Mouse (Mus musculus): Measurements from ENCODE around the gene Adk. TPM values are rescaled to one million over a fixed set of nuclear protein-coding genes. Genes with fewer than 3 reads are reported as not detected.

Adk gene
- total and polyA plus RNA-seq, 3 experiments = 69.0 to 479 (median 102) TPM

GRCm38 (mm10) chr14:21440526-21440925, 388.2 kb downstream of the Adk start:
- no peaks in the 10 kb centered on the region for H3K9me3 ChIP-seq (replicated peaks; ENCODE audit: insufficient read depth, low read length)
- H3K4me3 ChIP-seq (ENCODE audit: control insufficient read depth in 1 of 2, insufficient read depth in 1 of 2, low read depth in 2 of 2, low read length in 2 of 2) = no peak overlapping the region
- TF ChIP-seq MAX (IDR thresholded peaks at IDR 0.05; ENCODE audit: low read length) (no peak), MAZ (IDR thresholded peaks at IDR 0.05; ENCODE audit: low read depth, low read length) (no peak), POLR2AphosphoS2 (IDR thresholded peaks at IDR 0.05; ENCODE audit: low read length) (no peak), HCFC1 (IDR thresholded peaks at IDR 0.05; ENCODE audit: low read depth, low read length) (no peak), POLR2A (IDR thresholded peaks at IDR 0.05; ENCODE audit: control insufficient read depth in 1 of 2, insufficient read depth in 1 of 2, low read depth in 1 of 2, low read length in 2 of 2, poor library complexity in 1 of 2) (no peak), JUND (IDR thresholded peaks at IDR 0.05; ENCODE audit: low read depth, low read length) (no peak), CTCF (IDR thresholded peaks at IDR 0.05 in 2 of 3, conservative IDR thresholded peaks at IDR 0.05 in 1 of 3; ENCODE audit: control insufficient read depth in 1 of 3, insufficient read depth in 1 of 3, low read depth in 2 of 3, low read length in 3 of 3, poor library complexity in 1 of 3, severe bottlenecking in 1 of 3) (no peak), EP300 (IDR thresholded peaks at IDR 0.05; ENCODE audit: low read depth in 1 of 2, low read length in 2 of 2) (no peak), BHLHE40 (IDR thresholded peaks at IDR 0.05; ENCODE audit: borderline replicate concordance, low read depth, low read length) (no peak), SIN3A (IDR thresholded peaks at IDR 0.05; ENCODE audit: low read length) (no peak), NRF1 (IDR thresholded peaks at IDR 0.05; ENCODE audit: insufficient read depth, low read depth, low read length, poor library complexity, severe bottlenecking) (no peak), MYB (IDR thresholded peaks at IDR 0.05; ENCODE audit: low read depth, low read length) (no peak), GATA1 (IDR thresholded peaks at IDR 0.05; ENCODE audit: low read depth, low read length) (no peak), E2F4 (IDR thresholded peaks at IDR 0.05; ENCODE audit: borderline replicate concordance, low read depth, low read length) (no peak), USF2 (IDR thresholded peaks at IDR 0.05; ENCODE audit: borderline replicate concordance in 1 of 2, insufficient read depth in 1 of 2, low read depth in 1 of 2, low read length in 2 of 2) (no peak), MXI1 (IDR thresholded peaks at IDR 0.05; ENCODE audit: low read depth, low read length) (no peak), TAL1 (IDR thresholded peaks at IDR 0.05; ENCODE audit: low read length) (no peak), SMC3 (IDR thresholded peaks at IDR 0.05; ENCODE audit: low read depth, low read length) (no peak), ZKSCAN1 (IDR thresholded peaks at IDR 0.05; ENCODE audit: low read depth, low read length) (no peak)
- DNase-seq (ENCODE audit: low read depth, low spot score) = no peak
- H3K4me1 ChIP-seq (ENCODE audit: control insufficient read depth in 1 of 2, insufficient read depth in 2 of 2, low read length in 2 of 2) = no peaks in the 10 kb centered on the region
- no peaks in the 10 kb centered on the region for H3K27me3 ChIP-seq (ENCODE audit: control insufficient read depth in 1 of 2, insufficient read depth in 2 of 2, low read length in 2 of 2)
- no peak overlapping the region for H3K27ac ChIP-seq (ENCODE audit: control insufficient read depth, low read depth, low read length)
- no peak overlapping the region for H3K9ac ChIP-seq (ENCODE audit: control insufficient read depth, low read depth, low read length, poor library complexity, severe bottlenecking)
- H3K79me2 ChIP-seq (ENCODE audit: control insufficient read depth, insufficient read depth, low read length, poor library complexity) = no peaks in the 10 kb centered on the region
- no peaks in the 10 kb centered on the region for H3K36me3 ChIP-seq (ENCODE audit: control insufficient read depth in 1 of 2, insufficient read depth in 2 of 2, low read length in 2 of 2)

- no peaks in the 10 kb centered on the region for H3K4me1 ChIP-seq (ENCODE audit: control insufficient read depth in 1 of 2, insufficient read depth in 2 of 2, low read length in 2 of 2)
- H3K27me3 ChIP-seq (ENCODE audit: control insufficient read depth in 1 of 2, insufficient read depth in 2 of 2, low read length in 2 of 2) = no peaks in the 10 kb centered on the region
- H3K9ac ChIP-seq (ENCODE audit: control insufficient read depth, low read depth, low read length, poor library complexity, severe bottlenecking) = no peak overlapping the region
- DNase-seq (ENCODE audit: low read depth, low spot score) = no peak
- no peaks in the 10 kb centered on the region for H3K79me2 ChIP-seq (ENCODE audit: control insufficient read depth, insufficient read depth, low read length, poor library complexity)
- no peak for TF ChIP-seq BHLHE40 (IDR thresholded peaks at IDR 0.05; ENCODE audit: borderline replicate concordance, low read depth, low read length)
- TF ChIP-seq UBTF (IDR thresholded peaks at IDR 0.05; ENCODE audit: borderline replicate concordance, insufficient read depth, low read depth, low read length) = no peak
- no peak for TF ChIP-seq CHD2 (IDR thresholded peaks at IDR 0.05; ENCODE audit: low read length)
- no peak for TF ChIP-seq CTCF (IDR thresholded peaks at IDR 0.05 in 2 of 3, conservative IDR thresholded peaks at IDR 0.05 in 1 of 3; ENCODE audit: control insufficient read depth in 1 of 3, insufficient read depth in 1 of 3, low read depth in 2 of 3, low read length in 3 of 3, poor library complexity in 1 of 3, severe bottlenecking in 1 of 3)
- no peaks in the 10 kb centered on the region for H3K36me3 ChIP-seq (ENCODE audit: control insufficient read depth in 1 of 2, insufficient read depth in 2 of 2, low read length in 2 of 2)
- H3K9me3 ChIP-seq (replicated peaks; ENCODE audit: insufficient read depth, low read length) = no peaks in the 10 kb centered on the region
- no peak overlapping the region for H3K4me3 ChIP-seq (ENCODE audit: control insufficient read depth in 1 of 2, insufficient read depth in 1 of 2, low read depth in 2 of 2, low read length in 2 of 2)
- no peak overlapping the region for H3K27ac ChIP-seq (ENCODE audit: control insufficient read depth, low read depth, low read length)
These were observed 389.6 kb downstream of the Adk start for GRCm38 (mm10) chr14:21441772-21442533.
